Mouse (Mus musculus) brain, embryonic 14.5 days (tissue): ENCODE data around the gene Spen.

Experiments
- CTCF ChIP-seq: fragments of 200-500 bp; IDR thresholded peaks from 2 replicates; pipeline ENCODE4 v1.5.1; 2012; ENCODE audit warnings: inconsistent platforms, mild to moderate bottlenecking, moderate library complexity, borderline replicate concordance; ENCODE audit not compliant: insufficient read depth, insufficient read length; ENCODE audit errors: extremely low read depth
- POLR2A ChIP-seq: fragments of 200-500 bp; IDR thresholded peaks from 2 replicates; pipeline ENCODE4 v1.6.1; 2012; ENCODE audit warnings: mild to moderate bottlenecking, inconsistent platforms, borderline replicate concordance; ENCODE audit not compliant: poor library complexity, insufficient read depth, insufficient read length, severe bottlenecking; ENCODE audit errors: extremely low read depth

GRCm38 (mm10) chr4:141528938-141529337 is 9.5 kb downstream of the Spen start:
- TF ChIP-seq CTCF (no peak), POLR2A (no peak)
